Mouse (Mus musculus) brain, embryonic 14.5 days (tissue): ENCODE measurements around the gene Itgb3bp.

Experiments
- CTCF ChIP-seq: fragments of 200-500 bp; IDR thresholded peaks from 2 replicates; pipeline ENCODE4 v1.5.1; 2012; ENCODE audit warnings: inconsistent platforms, mild to moderate bottlenecking, moderate library complexity, borderline replicate concordance; ENCODE audit not compliant: insufficient read depth, insufficient read length; ENCODE audit errors: extremely low read depth
- POLR2A ChIP-seq: fragments of 200-500 bp; IDR thresholded peaks from 2 replicates; pipeline ENCODE4 v1.6.1; 2012; ENCODE audit warnings: mild to moderate bottlenecking, inconsistent platforms, borderline replicate concordance; ENCODE audit not compliant: poor library complexity, insufficient read depth, insufficient read length, severe bottlenecking; ENCODE audit errors: extremely low read depth

DNA sequence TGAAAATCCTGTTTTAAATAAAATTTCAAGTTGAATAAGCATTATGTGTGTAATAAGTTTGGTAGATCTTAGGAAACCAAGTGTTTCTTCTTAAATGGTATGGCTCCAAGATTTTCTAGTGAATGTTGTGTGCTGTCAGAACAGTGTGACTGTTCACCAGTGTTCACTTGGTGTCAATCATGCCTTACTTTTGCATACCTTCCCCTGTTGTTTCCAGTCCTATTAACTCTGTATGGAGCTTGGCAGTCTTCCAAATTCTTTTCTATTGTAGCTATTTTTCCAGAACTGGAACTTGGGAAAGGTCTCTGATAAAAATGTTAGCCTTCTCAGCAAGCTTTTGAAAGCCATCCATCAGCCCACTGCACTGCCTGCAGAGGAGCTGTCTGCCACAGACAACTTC lies 47.2 kb downstream of the Itgb3bp start:
- TF ChIP-seq POLR2A (no peak), CTCF (no peak)
